Mouse (Mus musculus) embryo, embryonic 9.5 days (tissue): Measurements from ENCODE around the gene 2810021J22Rik.
"Not testable (repeated sequence)": the region's sequence is repeated elsewhere in the genome, so short reads cannot be mapped to it uniquely, and the experiment has no call there.

Experiments used
- DNase-seq: peaks from one replicate; pipeline ENCODE4 v3.0.0-alpha.2; 2017; ENCODE audit errors: extremely low spot score

Gene 2810021J22Rik

GRCm38 (mm10) chr11:58867039-58867953 is at the start of gene 2810021J22Rik:
2810021J22Rik (plus strand) TSS chr11:58867216.
- DNase-seq = peak; percentile 86

DNA sequence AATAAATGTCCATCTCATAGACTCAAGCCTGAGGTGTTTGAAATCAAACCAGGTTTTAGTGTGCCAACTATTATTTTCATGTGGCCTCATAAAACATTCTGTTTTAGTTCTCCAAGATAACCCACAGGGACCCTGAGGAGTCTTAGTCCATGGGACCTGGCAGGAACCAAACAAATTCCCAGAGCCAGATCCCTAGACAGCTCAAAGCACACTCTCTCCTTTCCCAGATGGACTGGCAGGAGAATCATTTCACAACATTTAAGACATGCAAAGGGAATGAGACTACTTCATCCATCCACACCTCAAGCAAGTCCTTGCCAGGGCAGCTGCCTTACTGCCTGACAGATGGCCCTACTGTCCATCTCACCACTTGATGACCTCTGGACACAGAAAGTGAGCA is 38.1 kb upstream of the 2810021J22Rik start, which contains the start of gene Olfr312:
TSS of gene Olfr312 (plus strand) at position 301 of the 400 bp plus-strand sequence.
- not testable (repeated sequence) for DNase-seq

DNA sequence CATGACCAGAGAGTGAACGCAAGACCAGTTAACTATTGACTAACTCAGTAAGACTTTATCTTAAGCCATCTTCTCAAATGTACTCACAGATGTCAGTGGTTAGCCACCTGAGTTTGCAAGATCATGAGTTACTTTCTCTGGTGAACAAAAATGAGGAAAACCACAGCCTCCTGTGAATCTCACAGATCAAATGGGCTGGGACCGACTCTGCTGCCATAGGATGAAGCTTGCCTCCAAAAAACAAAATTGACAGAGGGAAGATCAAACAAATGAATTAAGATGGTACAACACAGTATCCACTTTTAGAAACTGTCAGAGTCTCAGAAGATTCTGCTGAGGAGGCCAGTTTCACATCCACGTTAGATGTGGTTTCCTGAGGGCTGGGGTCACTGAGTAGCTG is 37.3 kb upstream of the 2810021J22Rik start:
- DNase-seq = no peak

- DNase-seq = not testable (repeated sequence)
Measured at GRCm38 (mm10) chr11:58832541-58832940, 34.5 kb upstream of the 2810021J22Rik start.

DNA sequence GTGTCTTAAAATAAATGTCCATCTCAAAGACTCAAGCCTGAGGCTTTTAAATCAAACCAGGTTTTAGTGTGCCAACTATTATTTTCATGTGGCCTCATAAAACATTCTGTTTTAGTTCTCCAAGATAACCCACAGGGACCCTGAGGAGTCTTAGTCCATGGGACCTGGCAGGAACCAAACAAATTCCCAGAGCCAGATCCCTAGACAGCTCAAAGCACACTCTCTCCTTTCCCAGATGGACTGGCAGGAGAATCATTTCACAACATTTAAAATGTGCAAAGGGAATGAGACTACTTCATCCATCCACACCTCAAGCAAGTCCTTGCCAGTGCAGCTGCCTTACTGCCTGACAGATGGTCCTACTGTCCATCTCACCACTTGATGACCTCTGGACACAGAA is 28.1 kb upstream of the 2810021J22Rik start, which contains the start of gene Olfr311:
TSS of gene Olfr311 (plus strand) at position 301 of the 400 bp plus-strand sequence.
- not testable (repeated sequence) for DNase-seq

DNA sequence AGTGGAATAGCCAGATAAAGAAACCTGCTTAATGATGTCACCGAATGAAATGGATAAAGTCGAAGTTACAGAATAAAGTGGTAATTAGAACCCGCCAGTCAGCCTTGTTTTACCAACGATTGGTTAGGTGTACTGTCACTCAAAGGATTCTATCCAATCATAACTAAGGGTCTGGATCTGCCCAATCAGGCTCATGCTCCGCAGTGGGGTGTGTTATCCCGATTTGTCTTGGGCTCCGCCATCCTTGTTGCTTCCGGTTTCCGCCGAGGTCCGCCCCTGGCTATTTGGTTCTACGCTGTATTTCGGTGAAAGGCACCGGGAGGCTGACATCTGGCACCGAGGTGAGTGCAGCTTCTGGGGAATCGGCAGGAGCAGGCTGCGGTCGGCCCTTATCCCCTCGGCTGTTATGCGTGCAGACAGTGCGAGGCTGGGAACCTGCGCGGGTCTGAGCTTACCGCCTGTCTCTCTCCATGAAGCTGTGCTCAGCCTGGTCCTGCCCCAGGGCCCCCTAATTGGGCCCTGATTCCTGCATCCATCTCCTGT is 20.0 kb upstream of the 2810021J22Rik start, which contains the start of gene Gm12258:
TSS of gene Gm12258 (plus strand) at position 240 of the 543 bp plus-strand sequence.
- DNase-seq = peak; percentile 98

- no peak for DNase-seq
Measured at GRCm38 (mm10) chr11:58847636-58848035, 19.4 kb upstream of the 2810021J22Rik start.

GRCm38 (mm10) chr11:58849731-58850130 is 17.3 kb upstream of the 2810021J22Rik start:
- DNase-seq = no peak

DNA sequence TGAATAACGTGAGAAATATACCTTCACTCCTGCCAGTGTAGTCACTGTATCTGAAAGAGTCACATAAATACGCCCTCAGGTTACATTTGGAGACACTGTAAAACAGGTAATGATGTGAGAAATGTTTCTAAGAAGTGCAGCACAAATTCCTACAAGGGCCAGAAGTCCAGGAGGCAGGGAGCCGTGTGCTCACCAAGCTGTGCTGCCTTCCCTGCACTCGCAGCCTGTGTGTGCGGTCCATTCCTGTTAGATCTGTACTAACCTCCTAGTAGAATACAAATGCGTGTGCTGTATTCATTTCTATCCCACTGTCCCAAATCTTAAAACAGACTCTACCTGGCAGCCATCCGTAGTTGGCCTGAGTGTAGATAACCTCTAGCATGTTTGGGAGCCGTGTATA is 6.3 kb upstream of the 2810021J22Rik start:
- DNase-seq = no peak

GRCm38 (mm10) chr11:58867954-58868330 is 926 bp downstream of the 2810021J22Rik start:
- DNase-seq = no peak

DNA sequence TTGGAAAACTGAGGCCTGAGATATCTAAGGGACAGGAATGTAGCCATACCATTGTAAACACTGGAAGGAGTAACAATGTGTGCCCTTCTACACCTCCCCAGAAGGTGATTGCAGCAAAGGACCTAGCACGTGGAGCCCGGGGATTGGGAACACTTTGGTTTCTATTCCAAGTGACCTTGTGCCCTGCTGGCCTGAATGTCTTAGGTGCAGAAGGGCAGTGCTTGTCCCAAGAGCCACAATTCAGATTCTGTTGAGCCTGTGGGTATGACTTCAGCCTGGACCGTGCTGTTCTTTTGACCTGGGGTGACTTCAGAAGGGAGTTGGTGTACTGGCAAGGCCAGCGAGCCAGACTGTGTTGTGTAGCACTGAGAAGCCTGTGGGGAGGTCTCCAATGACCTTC is 3.9 kb downstream of the 2810021J22Rik start:
- DNase-seq = no peak

DNA sequence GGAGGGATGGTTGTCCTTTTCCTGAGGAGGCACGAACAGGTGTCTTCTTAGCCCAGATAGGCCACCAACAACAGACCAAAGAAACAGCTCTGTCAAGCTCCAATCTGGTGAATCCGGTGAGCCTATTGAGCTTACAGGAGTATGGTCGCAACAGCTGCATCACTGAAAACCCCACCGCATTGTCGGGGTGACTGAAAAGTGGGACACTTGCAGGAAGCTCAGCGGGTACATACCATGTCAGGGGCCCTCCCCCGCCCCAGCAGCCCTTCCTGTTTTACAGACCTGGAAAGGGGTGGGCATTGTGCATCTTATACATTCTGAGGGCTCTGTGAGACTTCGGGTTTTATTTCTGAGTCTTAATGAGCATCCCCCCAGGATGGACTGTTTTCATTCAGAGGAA is 16.7 kb downstream of the 2810021J22Rik start:
- no peak for DNase-seq

GRCm38 (mm10) chr11:58890511-58890910 is 23.5 kb downstream of the 2810021J22Rik start:
- no peak for DNase-seq

GRCm38 (mm10) chr11:58894456-58894855 is 27.4 kb downstream of the 2810021J22Rik start:
- no peak for DNase-seq

- no peak for DNase-seq
Measured at GRCm38 (mm10) chr11:58897485-58897884, 30.5 kb downstream of the 2810021J22Rik start.

DNA sequence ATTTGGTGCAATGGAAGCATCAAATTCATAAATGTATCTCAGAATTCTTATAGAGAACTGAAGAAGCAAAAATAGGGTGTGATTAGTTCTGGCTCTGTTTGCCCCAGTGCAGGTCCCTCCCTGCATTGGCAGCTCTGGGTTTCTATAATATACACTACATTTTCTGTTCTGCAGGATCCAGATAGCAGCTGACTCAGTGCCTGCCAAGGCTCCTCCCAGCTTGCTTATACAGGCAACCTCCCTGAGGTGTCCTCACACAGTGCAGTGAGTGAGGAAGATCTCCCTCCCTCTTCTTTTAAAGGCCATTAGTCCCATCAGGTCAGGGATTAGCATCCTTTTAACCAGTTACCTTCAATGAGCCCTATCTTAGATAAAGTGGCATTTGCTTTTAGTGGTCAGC is 34.1 kb downstream of the 2810021J22Rik start:
- no peak for DNase-seq

DNA sequence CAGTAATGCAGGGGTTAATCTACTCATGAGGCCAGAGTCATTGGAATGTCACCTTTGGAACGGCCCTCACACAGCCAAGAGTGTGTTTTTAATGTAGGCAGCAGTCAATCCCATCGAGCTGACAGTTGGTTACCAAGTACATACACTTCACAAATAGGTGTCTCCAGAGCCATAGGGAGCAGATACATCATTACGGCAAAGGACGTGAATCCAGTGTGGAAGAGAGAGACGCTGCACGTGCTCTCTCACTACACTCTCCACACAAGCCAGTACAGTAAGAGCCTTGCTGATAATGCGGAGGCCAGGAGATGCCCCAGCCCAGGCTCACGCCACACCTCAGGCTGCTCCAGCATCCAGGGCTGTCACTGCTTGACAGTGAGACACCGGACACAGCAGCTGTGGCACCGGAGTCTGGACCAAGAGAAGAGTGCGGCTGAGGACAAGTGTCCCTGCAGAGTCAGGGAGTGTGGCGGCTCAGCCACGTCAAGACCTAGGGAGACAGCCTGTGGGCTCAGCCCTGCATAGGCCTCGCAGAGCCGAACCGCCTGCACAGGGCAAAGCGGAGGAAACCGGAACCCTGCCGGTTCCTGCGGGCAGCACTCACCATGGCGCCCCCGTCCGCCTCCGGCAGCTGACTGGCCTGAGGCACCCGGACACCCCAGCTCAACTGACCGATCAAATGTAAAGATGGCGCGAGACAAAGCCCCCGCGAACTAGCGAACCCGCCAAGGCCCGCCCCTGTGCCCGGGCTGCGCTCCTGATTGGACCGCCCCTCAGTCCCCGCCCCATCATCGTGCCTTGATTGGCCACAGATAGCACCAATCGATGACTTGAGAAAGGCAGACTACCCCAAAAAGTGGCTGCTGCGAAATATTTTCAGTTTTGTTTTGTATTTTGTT is 36.7 kb downstream of the 2810021J22Rik start, which contains the start of gene Zfp39:
TSS of gene Zfp39 (minus strand) at position 715 of the 899 bp plus-strand sequence.
- peak; percentile 96 for DNase-seq

DNA sequence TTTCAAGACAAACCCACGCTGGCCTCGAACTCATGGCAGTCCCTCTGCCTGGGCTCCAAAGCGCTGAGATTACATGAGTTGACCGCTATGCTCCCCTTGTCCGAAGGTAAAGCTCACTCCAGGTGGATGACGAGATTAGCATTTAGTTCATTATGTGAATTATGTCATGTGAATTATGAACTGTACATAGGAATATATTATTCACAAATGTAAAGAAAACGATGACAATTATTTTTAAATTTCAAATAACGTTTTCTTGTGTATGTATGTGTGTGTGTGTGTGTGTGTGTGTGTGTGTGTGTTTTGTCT is 37.3 kb downstream of the 2810021J22Rik start:
- DNase-seq = no peak

DNA sequence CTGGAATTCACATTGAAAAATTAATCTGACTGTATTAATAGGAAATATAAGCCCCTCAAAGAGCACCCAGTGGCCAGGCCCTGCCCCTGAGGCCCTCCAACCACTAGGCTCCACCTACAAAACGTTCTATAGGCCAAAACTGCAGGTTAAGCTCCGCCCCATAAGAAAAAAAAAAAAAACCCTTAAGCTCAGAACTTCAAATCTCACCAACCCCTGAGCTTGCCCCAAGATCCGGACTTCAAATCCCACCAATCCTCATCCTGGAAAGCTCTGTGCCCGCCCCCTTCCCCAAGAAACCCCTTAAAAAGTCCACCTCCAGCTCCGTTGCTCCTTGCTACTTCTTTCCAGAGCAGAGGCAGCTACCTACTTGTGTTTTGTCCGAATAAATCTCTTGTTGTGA is 37.8 kb downstream of the 2810021J22Rik start:
- peak; percentile 19 for DNase-seq

DNA sequence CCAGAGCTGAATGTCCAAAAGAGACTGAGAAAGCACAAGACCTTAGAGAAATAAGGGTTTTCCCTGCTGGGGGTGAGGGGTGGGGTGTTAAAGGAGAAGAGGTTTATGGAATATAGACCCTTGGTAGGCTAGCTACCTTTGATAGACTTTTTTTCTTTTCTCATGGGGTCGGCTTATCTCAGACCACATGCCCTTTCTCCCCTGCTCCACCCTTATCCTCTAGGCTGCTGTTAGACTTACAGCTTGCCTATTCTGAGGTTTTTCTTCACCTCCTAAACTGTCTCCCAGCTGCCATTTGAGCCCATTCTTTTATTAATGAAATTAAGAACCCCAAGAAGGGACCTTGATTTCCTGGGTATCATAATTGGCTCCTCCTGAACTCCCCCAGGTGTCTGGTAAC is 46.8 kb downstream of the 2810021J22Rik start:
- DNase-seq = no peak

DNA sequence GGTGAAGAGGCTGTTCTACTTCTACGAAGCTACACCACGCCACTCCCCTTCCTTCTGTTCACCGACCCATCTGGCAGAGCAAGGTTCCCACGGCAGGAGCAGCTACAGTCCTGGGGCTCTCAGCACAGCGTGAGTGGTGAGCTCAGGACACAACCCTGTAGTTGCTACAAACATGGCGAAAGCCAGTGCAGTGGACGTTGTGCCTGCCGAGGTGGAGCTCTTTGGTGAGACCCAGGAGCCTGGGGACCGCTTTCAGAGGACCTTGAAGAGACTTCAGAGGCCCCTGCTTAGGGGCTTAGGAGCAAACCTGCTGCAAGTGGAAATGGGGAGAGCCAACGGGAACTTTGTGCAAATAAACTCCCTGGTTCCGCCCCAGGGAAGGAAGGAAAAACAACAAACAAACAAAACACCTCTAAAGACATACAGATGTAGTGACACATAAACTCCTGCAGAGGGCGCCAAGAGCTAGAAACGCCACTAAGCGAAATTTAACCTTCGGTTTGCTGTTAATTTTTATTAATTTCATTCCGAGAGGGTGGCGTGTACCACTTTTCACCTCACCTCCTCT is 47.5 kb downstream of the 2810021J22Rik start:
- peak; percentile 47 for DNase-seq
